In genomic region chr12:53624379-53625021, GRCm38 (mm10) we compare ENCODE assay signal across 16 mouse cellular contexts.
A peak's percentile ranks its signal among the peaks of the same experiment; 100 is the strongest.
DNase-seq lines count a peak whose midpoint lies in the region; ATAC-seq and TF ChIP-seq lines count a peak whose summit lies in the region.
"Had no signal": no experiment of that assay in that cellular context is flagged by ENCODE, and none has a peak within 500 bp of the region (broad histone marks: within the 10 kb centered on the region; RNA-seq: fewer than 3 reads in every experiment).

No protein-coding gene starts in this region.

- no peak for TF ChIP-seq RAD21 in CH12.LX (IDR thresholded peaks at IDR 0.05; ENCODE audit: low read depth, low read length)

- in situ Hi-C loops in CH12.LX (cut with MboI; ENCODE audit: low pct_ligation_motif_present, low pct_unique_long_range_greater_than_20kb, low sequenced_read_pairs), result no loop called here

- no peak overlapping the region for H3K4me3 ChIP-seq in hindbrain, embryonic 10.5 days
- no peak overlapping the region for H3K4me3 ChIP-seq in hindbrain, embryonic 16.5 days (ENCODE audit: low read length)
- peak overlapping the region in 2 of 3 experiments; percentile 24 to 34 for H3K4me3 ChIP-seq in CH12.LX (replicated peaks in 1 of 3; ENCODE audit: low read depth in 2 of 3, low read length in 2 of 3, poor library complexity in 1 of 3)
- no peak overlapping the region for H3K4me3 ChIP-seq in forebrain, embryonic 11.5 days (ENCODE audit: low read depth, low read length)
- no peak overlapping the region for H3K4me3 ChIP-seq in limb, embryonic 14.5 days (replicated peaks; ENCODE audit: low read length)
- H3K4me3 ChIP-seq: stomach, embryonic 15.5 days had no signal

- 69% methylated on average over 11 of the region's 11 CpGs for WGBS in hindbrain, embryonic 10.5 days
- WGBS in hindbrain, embryonic 16.5 days, result 46% methylated on average over 11 of the region's 11 CpGs
- 41% methylated on average over 11 of the region's 11 CpGs for WGBS in forebrain, embryonic 11.5 days
- 8% methylated on average over 11 of the region's 11 CpGs for WGBS in limb, embryonic 14.5 days

- no peak for ATAC-seq in hindbrain, embryonic 16.5 days
- ATAC-seq in forebrain, embryonic 11.5 days (replicated peaks; ENCODE audit: low FRiP score), result peak; percentile 43; the same call in 1 of the 2 replicates
- ATAC-seq in limb, embryonic 14.5 days (ENCODE audit: low FRiP score, low read depth), result no peak; the same call in 1 of the 2 replicates
- ATAC-seq: activated CD4-positive, CD25-positive, alpha-beta regulatory T cell, adult 4 months; liver, postnatal 0 days had no signal

- H3K27me3 ChIP-seq in hindbrain, embryonic 10.5 days (ENCODE audit: insufficient read depth, poor library complexity, severe bottlenecking), result no peaks in the 10 kb centered on the region
- H3K27me3 ChIP-seq in hindbrain, embryonic 16.5 days (replicated peaks; ENCODE audit: control insufficient read depth, insufficient read depth, low read length), result no peaks in the 10 kb centered on the region
- no peaks in the 10 kb centered on the region for H3K27me3 ChIP-seq in CH12.LX (replicated peaks)
- H3K27me3 ChIP-seq in forebrain, embryonic 11.5 days (ENCODE audit: control insufficient read depth, insufficient read depth, low read length), result no peaks in the 10 kb centered on the region
- H3K27me3 ChIP-seq in limb, embryonic 14.5 days (ENCODE audit: control insufficient read depth, insufficient read depth, low read length), result no peaks in the 10 kb centered on the region; the same call in 1 of the 2 replicates
- H3K27me3 ChIP-seq: stomach, embryonic 15.5 days had no signal

- H3K27ac ChIP-seq in hindbrain, embryonic 10.5 days, result peak overlapping the region; percentile 56
- H3K27ac ChIP-seq in hindbrain, embryonic 16.5 days (ENCODE audit: low read depth, low read length), result no peak overlapping the region
- no peak overlapping the region for H3K27ac ChIP-seq in CH12.LX (ENCODE audit: insufficient read depth, low read depth)
- H3K27ac ChIP-seq in forebrain, embryonic 11.5 days (ENCODE audit: low read depth, low read length), result peak overlapping the region; percentile 81; the same call in 1 of the 2 replicates
- H3K27ac ChIP-seq in limb, embryonic 14.5 days (replicated peaks; ENCODE audit: low read depth, low read length), result no peak overlapping the region
- H3K27ac ChIP-seq: stomach, embryonic 15.5 days had no signal

- TF ChIP-seq POLR2A in CH12.LX (IDR thresholded peaks at IDR 0.05; ENCODE audit: low read depth, low read length), result no peak
- TF ChIP-seq POLR2A in limb, embryonic 14.5 days (IDR thresholded peaks at IDR 0.05; ENCODE audit: borderline replicate concordance, extremely low read depth, insufficient read depth, insufficient read length), result no peak

- dilution Hi-C loops in CH12.LX (cut with MboI; ENCODE audit: extremely low pct_ligation_motif_present, extremely low pct_unique_long_range_greater_than_20kb, low sequenced_read_pairs), result no loop called here

- H3K9ac ChIP-seq in hindbrain, embryonic 16.5 days (ENCODE audit: low read depth, low read length), result no peak overlapping the region
- H3K9ac ChIP-seq in CH12.LX (ENCODE audit: insufficient read depth, low read depth), result 0 out of 2 replicates have a peak overlapping the region, but pooled peaks have one; percentile 2
- H3K9ac ChIP-seq in forebrain, embryonic 11.5 days (ENCODE audit: low read length), result no peak overlapping the region
- H3K9ac ChIP-seq in limb, embryonic 14.5 days (ENCODE audit: low read depth, low read length, severe bottlenecking), result no peak overlapping the region
- H3K9ac ChIP-seq: liver, postnatal 0 days; stomach, embryonic 15.5 days had no signal

- H3K4me1 ChIP-seq in hindbrain, embryonic 10.5 days (replicated peaks), result peaks cover 32% of the 10 kb centered on the region
- H3K4me1 ChIP-seq in hindbrain, embryonic 16.5 days (ENCODE audit: control insufficient read depth, insufficient read depth, low read depth, low read length), result peaks cover 14% of the 10 kb centered on the region
- peaks cover 0 to 22% of the 10 kb centered on the region in 2 experiments; a peak in 2 of 4 replicates for H3K4me1 ChIP-seq in CH12.LX (ENCODE audit: control insufficient read depth in 1 of 2, insufficient read depth in 2 of 2)
- H3K4me1 ChIP-seq in forebrain, embryonic 11.5 days (replicated peaks; ENCODE audit: control insufficient read depth, insufficient read depth, low read length), result peaks cover 20% of the 10 kb centered on the region
- H3K4me1 ChIP-seq in limb, embryonic 14.5 days (ENCODE audit: control insufficient read depth, insufficient read depth, low read length), result peaks cover 18% of the 10 kb centered on the region
- H3K4me1 ChIP-seq: stomach, embryonic 15.5 days had no signal

- no peak for TF ChIP-seq EP300 in CH12.LX (IDR thresholded peaks at IDR 0.05; ENCODE audit: low read length)

- H3K79me2 ChIP-seq in CH12.LX (replicated peaks; ENCODE audit: control insufficient read depth, extremely low read depth, insufficient read depth, poor library complexity, severe bottlenecking), result no peaks in the 10 kb centered on the region

- H3K4me2 ChIP-seq in hindbrain, embryonic 16.5 days (ENCODE audit: low read length), result no peak overlapping the region
- H3K4me2 ChIP-seq in CH12.LX (ENCODE audit: insufficient read depth, low read depth, poor library complexity, severe bottlenecking), result peak overlapping the region; percentile 84
- H3K4me2 ChIP-seq in forebrain, embryonic 11.5 days (ENCODE audit: low read depth, low read length, severe bottlenecking), result peak overlapping the region; percentile 13; the same call in 1 of the 2 replicates
- H3K4me2 ChIP-seq in limb, embryonic 14.5 days (replicated peaks; ENCODE audit: low read depth, low read length, severe bottlenecking), result peak overlapping the region; percentile 31; the same call in 1 of the 2 replicates
- H3K4me2 ChIP-seq: stomach, embryonic 15.5 days had no signal

- H3K36me3 ChIP-seq in hindbrain, embryonic 10.5 days, result no peaks in the 10 kb centered on the region
- no peaks in the 10 kb centered on the region for H3K36me3 ChIP-seq in hindbrain, embryonic 16.5 days (ENCODE audit: control insufficient read depth, insufficient read depth, low read length)
- no peaks in the 10 kb centered on the region for H3K36me3 ChIP-seq in CH12.LX (replicated peaks in 1 of 2; ENCODE audit: control insufficient read depth in 1 of 2, insufficient read depth in 1 of 2, low read length in 1 of 2)
- no peaks in the 10 kb centered on the region for H3K36me3 ChIP-seq in forebrain, embryonic 11.5 days (ENCODE audit: control insufficient read depth, insufficient read depth, low read length)
- no peaks in the 10 kb centered on the region for H3K36me3 ChIP-seq in limb, embryonic 14.5 days (ENCODE audit: control insufficient read depth, insufficient read depth, low read length)
- H3K36me3 ChIP-seq: G1E; stomach, embryonic 15.5 days had no signal

- TF ChIP-seq CTCF in CH12.LX (conservative IDR thresholded peaks at IDR 0.05 in 1 of 2, IDR thresholded peaks at IDR 0.05 in 1 of 2; ENCODE audit: low read depth in 2 of 2, low read length in 2 of 2), result no peak

- no peaks in the 10 kb centered on the region for H3K9me3 ChIP-seq in hindbrain, embryonic 10.5 days
- H3K9me3 ChIP-seq in hindbrain, embryonic 16.5 days (ENCODE audit: control insufficient read depth, low read length), result no peaks in the 10 kb centered on the region
- H3K9me3 ChIP-seq in CH12.LX (replicated peaks; ENCODE audit: low read length), result no peaks in the 10 kb centered on the region
- H3K9me3 ChIP-seq in forebrain, embryonic 11.5 days (ENCODE audit: control insufficient read depth, low read length), result no peaks in the 10 kb centered on the region
- no peaks in the 10 kb centered on the region for H3K9me3 ChIP-seq in limb, embryonic 14.5 days (ENCODE audit: control insufficient read depth, low read length)
- H3K9me3 ChIP-seq: stomach, embryonic 15.5 days had no signal

- no peak for DNase-seq in hindbrain, embryonic 10.5 days (ENCODE audit: low spot score)
- peak; percentile 77 for DNase-seq in CH12.LX (ENCODE audit: extremely low read depth)
- DNase-seq in forebrain, embryonic 11.5 days (ENCODE audit: low spot score), result peak; percentile 63
- DNase-seq in limb, embryonic 14.5 days (ENCODE audit: low spot score), result no peak
- DNase-seq in cerebellum, postnatal 4 days (ENCODE audit: low spot score in 2 of 2), result no peak
- DNase-seq in heart, adult 9 months (ENCODE audit: low spot score in 2 of 2), result no peak
- no peak for DNase-seq in layer of hippocampus, adult 9-10 months (ENCODE audit: low spot score)
- DNase-seq: cerebellum, postnatal 14 days; gastrocnemius, postnatal 36 days; heart, postnatal 10 days; kidney, adult 9 months; liver, postnatal 0 days had no signal

TF ChIP-seq in CH12.LX, 34 proteins besides CTCF, POLR2A, EP300 and RAD21:
- no peak for TF ChIP-seq USF1 (IDR thresholded peaks at IDR 0.05; ENCODE audit: low read depth, low read length)
- TF ChIP-seq MEF2A (IDR thresholded peaks at IDR 0.05; ENCODE audit: borderline replicate concordance, low read depth, low read length), result no peak
- TF ChIP-seq TCF12 (IDR thresholded peaks at IDR 0.05; ENCODE audit: low read depth, low read length), result no peak

Comparison
In these comparisons a context has a peak if more than half of its experiments do, and no peak if none do; other contexts are left out.
1. H3K27ac ChIP-seq: peak in hindbrain, embryonic 10.5 days (single experiment) and forebrain, embryonic 11.5 days (single experiment); none in hindbrain, embryonic 16.5 days (single experiment), CH12.LX (single experiment) and limb, embryonic 14.5 days (single experiment).
2. DNase-seq: peak in CH12.LX (single experiment) and forebrain, embryonic 11.5 days (single experiment); none in hindbrain, embryonic 10.5 days (single experiment), limb, embryonic 14.5 days (single experiment), cerebellum, postnatal 4 days (0 of 2), heart, adult 9 months (0 of 2) and layer of hippocampus, adult 9-10 months (single experiment).
3. H3K4me3 ChIP-seq: peak in CH12.LX (2 of 3); none in hindbrain, embryonic 10.5 days (single experiment), hindbrain, embryonic 16.5 days (single experiment), forebrain, embryonic 11.5 days (single experiment) and limb, embryonic 14.5 days (single experiment).